Mouse (Mus musculus) brown adipose tissue, adult 24 weeks (tissue): ENCODE results near the gene Gm4491. TPM values are rescaled to one million over a fixed set of nuclear protein-coding genes. Genes with fewer than 3 reads are reported as not detected.
"Not testable (repeated sequence)": the region's sequence is repeated elsewhere in the genome, so short reads cannot be mapped to it uniquely, and the experiment has no call there.

Experiments used
- H3K27ac ChIP-seq: fragments of 200-500 bp; replicated peaks from 2 replicates; pipeline ENCODE4 v1.5.1; 2012; ENCODE audit warnings: low read depth, mild to moderate bottlenecking, low read length
- H3K4me1 ChIP-seq: fragments of 200-500 bp; 2 replicates; pipeline ENCODE4 v1.6.1; 2012; ENCODE audit warnings: low read length, mixed read lengths; ENCODE audit not compliant: control insufficient read depth, insufficient read depth, insufficient read length
- H3K4me3 ChIP-seq: fragments of 200-500 bp; 2 replicates; pipeline ENCODE4 v1.5.1; 2012; ENCODE audit warnings: low read depth, mild to moderate bottlenecking, low read length, moderate library complexity; ENCODE audit not compliant: insufficient read depth
- polyA plus RNA-seq: library from polyadenylated mRNA; stranded (reverse); fragments of >200 nt; gene quantifications from 2 replicates; pipeline ENCODE4 v1.2.4, GENCODE M21; 2012; ENCODE audit not compliant: missing spikeins, insufficient read depth, insufficient read length

Gm4491 gene
- polyA plus RNA-seq, 1 experiment = not detected

- Histone ChIP-seq H3K4me3 (peak overlapping the region; percentile 61), H3K4me1 (no peaks in the 10 kb centered on the region), H3K27ac (no peak overlapping the region)
These were observed 12.0 kb downstream of the Gm4491 start for GRCm38 (mm10) chr14:57103711-57104105.

GRCm38 (mm10) chr14:57103121-57103520 lies 12.6 kb downstream of the Gm4491 start:
- Histone ChIP-seq H3K27ac (no peak overlapping the region), H3K4me1 (no peaks in the 10 kb centered on the region), H3K4me3 (no peak overlapping the region)

GRCm38 (mm10) chr14:57101623-57102022 lies 14.1 kb downstream of the Gm4491 start:
- H3K4me3 ChIP-seq = no peak overlapping the region
- H3K4me1 ChIP-seq = no peaks in the 10 kb centered on the region
- no peak overlapping the region for H3K27ac ChIP-seq

GRCm38 (mm10) chr14:57095855-57096254 lies 19.8 kb downstream of the Gm4491 start:
- Histone ChIP-seq H3K4me1 (no peaks in the 10 kb centered on the region), H3K27ac (no peak overlapping the region), H3K4me3 (no peak overlapping the region)

- no peak overlapping the region for H3K27ac ChIP-seq
- no peak overlapping the region for H3K4me3 ChIP-seq
- H3K4me1 ChIP-seq = no peaks in the 10 kb centered on the region
These were observed 22.7 kb downstream of the Gm4491 start for GRCm38 (mm10) chr14:57093029-57093428.

GRCm38 (mm10) chr14:57090001-57090400 lies 25.7 kb downstream of the Gm4491 start:
- Histone ChIP-seq H3K27ac (no peak overlapping the region), H3K4me1 (no peaks in the 10 kb centered on the region), H3K4me3 (no peak overlapping the region)

- H3K4me1 ChIP-seq = no peaks in the 10 kb centered on the region
- no peak overlapping the region for H3K27ac ChIP-seq
- H3K4me3 ChIP-seq = no peak overlapping the region
These were observed 26.6 kb downstream of the Gm4491 start for GRCm38 (mm10) chr14:57089107-57089506.

- no peaks in the 10 kb centered on the region for H3K4me1 ChIP-seq
- no peak overlapping the region for H3K27ac ChIP-seq
- H3K4me3 ChIP-seq = no peak overlapping the region
These were observed 31.5 kb downstream of the Gm4491 start for GRCm38 (mm10) chr14:57084180-57084668.

- Histone ChIP-seq H3K27ac (no peak overlapping the region), H3K4me1 (no peaks in the 10 kb centered on the region), H3K4me3 (no peak overlapping the region)
These were observed 32.8 kb downstream of the Gm4491 start for GRCm38 (mm10) chr14:57082863-57083262.

GRCm38 (mm10) chr14:57075537-57075936 lies 40.1 kb downstream of the Gm4491 start:
- Histone ChIP-seq H3K4me1 (no peaks in the 10 kb centered on the region), H3K4me3 (no peak overlapping the region)

GRCm38 (mm10) chr14:57069906-57070305 lies 45.8 kb downstream of the Gm4491 start:
- not testable (repeated sequence) for H3K27ac ChIP-seq, H3K4me3 ChIP-seq, H3K4me1 ChIP-seq

More at GRCm38 (mm10) chr14:57075537-57075936, 40.1 kb downstream of the Gm4491 start:
- no peak overlapping the region for H3K27ac ChIP-seq

- Histone ChIP-seq H3K4me3 (no peak overlapping the region), H3K4me1 (no peaks in the 10 kb centered on the region), H3K27ac (no peak overlapping the region)
These were observed 49.6 kb downstream of the Gm4491 start for GRCm38 (mm10) chr14:57066053-57066452.

Other genes with a start within 250 kb of the Gm4491 start
- 19.9 and 27.3 TPM in 2 replicates for gene Zmym2, start 229.2 kb downstream of the Gm4491 start, polyA plus RNA-seq
- gene Gja3, start 57.8 kb downstream of the Gm4491 start, polyA plus RNA-seq = not detected in 2 replicates
- 0.55 TPM in 1 of 2 replicates, not detected in the other for gene Gjb2, start 11.2 kb downstream of the Gm4491 start, polyA plus RNA-seq
- not detected in 2 replicates for gene Gjb6, start 17.7 kb upstream of the Gm4491 start, polyA plus RNA-seq